Mouse (Mus musculus): ENCODE results near the gene Serpina3j.
"Not testable (repeated sequence)": the region's sequence is repeated elsewhere in the genome, so short reads cannot be mapped to it uniquely, and the experiment has no call there.

The Serpina3j gene

DNA sequence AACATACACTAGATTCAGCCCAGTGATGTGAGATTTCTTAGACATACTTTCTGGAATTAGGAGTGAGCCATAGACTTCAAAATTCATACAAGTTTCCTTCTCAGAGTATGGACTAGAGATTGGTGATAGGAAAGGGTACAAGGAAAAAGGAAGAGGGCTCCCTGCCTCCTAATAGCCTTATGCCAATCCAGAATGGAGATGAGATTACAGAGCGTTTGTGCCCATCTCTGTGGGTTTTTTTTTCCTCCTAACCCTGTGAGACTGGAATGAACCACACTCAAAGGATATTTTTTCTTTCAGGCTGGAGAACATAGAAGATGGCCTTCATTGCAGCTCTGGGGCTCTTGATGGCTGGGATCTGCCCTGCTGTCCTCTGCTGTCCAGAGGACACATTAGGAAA is at the start of gene Serpina3j:
Gene Serpina3j (plus strand): TSS at position 301 of the 400 bp plus-strand sequence.
- TF ChIP-seq GATA4 (IDR thresholded peaks at IDR 0.05; ENCODE audit: insufficient replicate concordance, low read length) = no peak

DNA sequence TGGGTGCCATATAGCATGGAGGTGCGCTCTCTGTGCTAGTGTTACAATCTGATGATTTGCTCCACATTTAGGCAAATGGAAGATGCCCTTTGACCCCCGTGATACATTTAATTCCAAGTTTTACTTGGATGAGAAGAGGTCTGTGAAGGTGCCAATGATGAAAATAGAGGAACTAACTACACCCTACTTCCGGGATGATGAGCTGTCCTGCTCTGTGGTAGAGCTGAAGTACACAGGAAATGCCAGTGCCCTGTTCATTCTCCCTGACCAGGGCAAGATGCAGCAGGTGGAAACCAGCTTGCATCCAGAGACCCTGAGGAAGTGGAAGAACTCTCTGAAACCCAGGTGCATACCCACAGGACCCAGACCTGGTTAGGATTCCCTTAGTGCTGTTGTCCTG is 48.0 kb upstream of the Serpina3j start:
- no peak for TF ChIP-seq GATA4 (IDR thresholded peaks at IDR 0.05; ENCODE audit: insufficient replicate concordance, low read length)

DNA sequence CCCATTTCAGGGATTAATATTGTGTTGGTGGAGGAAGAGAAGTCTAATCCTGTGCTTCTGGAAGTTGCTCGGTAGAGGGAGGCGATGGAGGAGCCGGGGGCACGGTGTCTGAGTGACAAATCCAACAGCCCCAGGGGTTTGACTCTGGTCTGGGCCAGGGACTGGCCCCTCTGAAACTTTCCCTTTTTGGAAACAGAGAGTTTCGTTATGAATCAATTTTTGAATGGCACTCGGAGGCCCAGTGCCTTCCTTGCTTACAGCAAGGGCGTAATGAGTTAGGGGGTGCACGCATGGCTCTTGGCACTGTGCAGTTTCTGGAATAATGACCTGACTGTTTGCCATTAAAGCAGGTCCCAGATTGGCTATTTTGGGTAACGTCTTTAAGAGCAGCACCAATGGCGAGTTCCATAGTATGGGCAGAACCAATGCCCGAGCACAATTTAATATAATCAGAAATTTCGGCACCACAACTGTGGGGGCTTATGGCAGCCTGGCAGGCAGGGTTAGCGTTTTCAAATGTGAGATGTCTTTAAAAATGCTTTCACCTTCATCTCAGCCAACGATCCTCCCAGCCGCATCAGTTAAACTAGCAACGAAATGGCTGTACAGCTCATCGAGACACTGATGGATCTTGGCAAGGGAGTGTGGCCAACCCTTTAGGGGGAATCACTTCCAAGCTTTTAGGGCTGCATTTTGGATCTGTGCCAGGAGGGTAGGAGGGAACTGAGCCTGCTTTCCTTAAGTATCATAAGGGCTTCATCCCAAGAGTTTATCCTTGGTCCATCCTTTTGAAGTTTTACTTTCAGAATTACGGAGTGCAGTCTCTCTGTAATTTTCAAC is 35.9 kb upstream of the Serpina3j start:
- TF ChIP-seq GATA4 (IDR thresholded peaks at IDR 0.05; ENCODE audit: insufficient replicate concordance, low read length) = no peak

DNA sequence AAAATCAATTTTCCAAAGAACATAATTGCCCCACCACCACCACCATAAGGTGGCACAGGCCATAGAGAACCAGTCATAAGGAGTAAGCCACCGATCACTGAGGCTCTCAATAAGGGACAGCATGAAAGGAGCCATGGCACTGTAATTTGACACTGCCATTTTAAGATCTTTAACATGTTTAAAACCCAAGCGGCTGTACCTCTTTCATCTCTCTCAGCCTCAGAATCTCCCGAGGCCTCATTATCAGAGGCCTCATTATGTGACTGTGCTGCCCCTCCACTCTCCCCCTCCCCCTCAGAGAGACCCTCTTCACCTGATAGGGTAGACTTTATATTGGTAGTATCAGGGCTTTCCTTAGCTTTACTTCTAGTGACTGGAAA is 35.3 kb upstream of the Serpina3j start:
- TF ChIP-seq GATA4 (IDR thresholded peaks at IDR 0.05; ENCODE audit: insufficient replicate concordance, low read length) = no peak

DNA sequence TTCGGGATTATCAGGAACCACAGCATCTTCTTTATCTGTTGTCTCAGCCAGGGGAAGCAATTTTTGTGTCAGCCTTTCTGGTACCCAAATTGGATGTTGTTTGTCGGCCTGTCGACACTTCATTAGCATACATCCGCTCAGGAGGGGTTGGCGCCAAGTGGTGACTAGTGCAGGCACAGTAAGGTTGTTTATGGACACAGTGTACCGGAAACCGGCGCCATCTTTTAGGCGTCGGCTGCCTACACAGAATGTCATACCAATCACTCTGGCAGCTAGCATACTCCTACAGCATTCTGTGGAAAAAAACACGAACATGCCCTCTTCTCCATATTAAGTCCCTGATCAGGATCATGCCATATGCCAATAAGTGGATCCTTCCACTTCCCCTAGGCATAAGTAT is 31.0 kb upstream of the Serpina3j start:
- no peak for TF ChIP-seq GATA4 (IDR thresholded peaks at IDR 0.05; ENCODE audit: insufficient replicate concordance, low read length)

DNA sequence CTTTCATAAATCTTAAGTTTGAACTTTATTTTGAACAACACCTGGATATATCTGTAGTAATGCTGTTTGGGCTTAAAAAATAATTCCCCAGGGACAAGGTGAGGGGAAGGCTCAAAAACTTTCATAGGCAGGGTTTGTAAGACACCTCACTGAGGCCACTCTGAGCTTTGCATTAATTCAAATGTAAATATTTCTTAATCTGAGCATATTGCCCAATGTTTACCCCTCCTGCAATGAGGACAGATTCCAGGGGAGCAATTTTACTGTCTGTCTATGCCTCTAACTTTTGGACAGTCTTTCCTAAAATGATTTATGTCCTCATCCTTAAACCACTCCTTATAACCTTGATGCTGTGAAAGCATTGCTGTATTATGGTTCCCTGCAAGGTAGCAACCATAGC is 26.0 kb upstream of the Serpina3j start:
- no peak for TF ChIP-seq GATA4 (IDR thresholded peaks at IDR 0.05; ENCODE audit: insufficient replicate concordance, low read length)

DNA sequence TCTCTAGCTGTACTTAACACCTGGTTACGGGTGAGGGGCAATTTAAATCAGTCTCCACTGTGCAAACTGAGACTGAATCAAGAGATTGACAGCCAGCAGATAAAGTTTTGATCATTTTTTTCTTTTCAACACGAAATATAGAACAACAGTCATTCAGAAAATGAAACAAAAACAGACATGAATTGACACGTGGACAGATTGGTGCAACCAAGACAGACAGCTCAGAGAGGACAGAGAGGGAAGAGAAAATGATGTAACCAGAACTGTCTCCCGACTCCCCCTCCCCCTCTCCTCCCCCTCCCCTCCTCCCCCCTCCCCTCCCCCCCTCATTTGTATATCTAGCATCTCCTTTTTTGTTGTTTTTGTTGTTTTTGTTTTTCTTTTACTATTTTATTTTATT is 24.5 kb upstream of the Serpina3j start:
- TF ChIP-seq GATA4 (IDR thresholded peaks at IDR 0.05; ENCODE audit: insufficient replicate concordance, low read length) = no peak

DNA sequence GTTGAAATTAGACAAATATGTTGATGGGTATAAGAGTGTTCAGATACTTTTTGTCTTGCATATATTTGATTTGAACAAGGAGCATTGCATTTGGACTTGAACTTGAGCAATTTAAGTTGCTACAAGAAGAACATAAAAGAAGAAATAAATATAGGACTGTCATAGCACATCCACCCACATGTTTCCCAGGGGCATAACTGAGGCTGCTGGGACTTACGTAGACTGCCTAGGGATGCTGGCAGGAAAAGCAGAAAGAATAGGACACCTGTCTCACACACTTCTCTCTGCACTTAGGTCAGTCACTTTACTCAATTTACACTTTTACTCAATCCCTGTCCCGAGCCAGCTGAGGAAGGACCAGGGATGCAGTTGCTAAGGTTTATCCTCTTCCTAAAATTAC is 20.4 kb upstream of the Serpina3j start:
- TF ChIP-seq GATA4 (IDR thresholded peaks at IDR 0.05; ENCODE audit: insufficient replicate concordance, low read length) = no peak

DNA sequence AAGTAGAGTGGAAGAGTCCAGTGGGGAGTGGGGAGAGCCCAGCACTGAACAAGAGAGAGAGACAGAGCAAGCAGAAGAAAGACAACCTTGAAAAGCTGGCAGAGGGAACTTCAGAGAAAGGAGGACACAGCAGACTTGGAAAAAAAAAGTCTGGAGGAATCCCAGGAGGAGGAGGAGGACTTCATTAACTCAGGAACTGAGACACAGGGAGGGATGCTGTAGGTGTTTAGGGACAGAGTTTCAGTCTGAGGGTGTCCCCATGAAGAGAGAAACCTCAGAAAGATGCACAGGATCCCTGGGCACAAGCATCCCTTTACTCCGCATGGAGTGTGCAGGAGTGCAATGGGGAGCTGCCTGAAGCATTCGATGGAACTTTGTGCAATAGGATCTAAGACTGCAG is 16.3 kb upstream of the Serpina3j start:
- no peak for TF ChIP-seq GATA4 (IDR thresholded peaks at IDR 0.05; ENCODE audit: insufficient replicate concordance, low read length)

DNA sequence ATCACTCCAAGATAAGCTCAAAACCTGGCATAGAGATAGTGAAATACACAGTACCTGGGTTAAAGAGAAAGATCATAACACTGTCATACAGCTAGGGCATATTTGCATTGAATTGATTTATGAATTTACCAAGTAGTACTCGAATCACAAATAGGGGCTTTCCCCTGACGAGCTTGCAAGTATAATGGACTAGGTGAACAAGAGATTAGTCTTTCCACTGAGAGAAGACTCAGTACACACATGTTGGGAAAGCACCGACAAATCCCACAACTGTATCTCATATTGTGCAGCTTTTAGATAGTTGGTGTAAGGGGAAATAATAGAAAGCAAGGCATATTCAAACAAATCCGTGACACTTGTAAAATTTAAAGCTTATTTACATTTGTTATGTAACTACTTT is 8.4 kb upstream of the Serpina3j start:
- no peak for TF ChIP-seq GATA4 (IDR thresholded peaks at IDR 0.05; ENCODE audit: insufficient replicate concordance, low read length)

DNA sequence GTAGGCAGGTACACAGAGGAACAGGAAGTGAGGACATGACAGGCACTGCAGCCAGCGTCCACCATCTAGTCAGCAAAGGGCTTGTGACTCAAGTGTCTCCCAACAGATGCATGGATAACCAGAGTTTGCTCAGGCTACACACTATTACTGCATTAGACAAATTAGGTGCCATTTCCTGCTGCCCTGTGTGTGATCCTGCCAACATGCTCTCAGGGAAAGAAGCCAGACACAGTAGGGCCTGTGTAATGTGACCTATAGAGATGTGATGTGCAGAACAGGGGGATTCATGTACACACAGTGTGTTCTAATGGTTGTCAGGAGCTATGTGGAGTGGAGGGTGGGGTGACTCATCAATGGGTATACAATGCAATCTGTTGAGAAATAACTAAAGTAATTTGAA is 8.1 kb downstream of the Serpina3j start:
- TF ChIP-seq GATA4 (IDR thresholded peaks at IDR 0.05; ENCODE audit: insufficient replicate concordance, low read length) = no peak

DNA sequence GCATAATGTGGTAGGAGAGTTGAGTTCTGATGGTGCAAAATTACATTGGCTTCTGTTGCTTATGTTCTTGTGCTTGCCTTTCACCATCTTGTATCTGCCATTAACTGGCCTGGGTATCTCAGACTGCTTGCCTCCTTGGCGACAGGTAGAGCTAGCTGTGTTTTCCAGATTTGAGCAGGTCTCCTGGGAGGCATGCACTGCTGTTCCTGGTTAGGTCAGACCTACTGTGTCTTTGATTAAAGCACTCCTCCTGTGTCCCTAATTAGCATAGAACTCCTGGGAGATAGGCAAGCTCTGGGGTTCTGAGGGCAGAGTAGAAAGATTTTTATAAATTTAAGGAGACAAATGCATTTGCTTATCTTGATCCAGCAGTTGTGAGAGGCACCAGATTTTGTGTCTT is 17.3 kb downstream of the Serpina3j start:
- TF ChIP-seq GATA4 (IDR thresholded peaks at IDR 0.05; ENCODE audit: insufficient replicate concordance, low read length) = no peak

DNA sequence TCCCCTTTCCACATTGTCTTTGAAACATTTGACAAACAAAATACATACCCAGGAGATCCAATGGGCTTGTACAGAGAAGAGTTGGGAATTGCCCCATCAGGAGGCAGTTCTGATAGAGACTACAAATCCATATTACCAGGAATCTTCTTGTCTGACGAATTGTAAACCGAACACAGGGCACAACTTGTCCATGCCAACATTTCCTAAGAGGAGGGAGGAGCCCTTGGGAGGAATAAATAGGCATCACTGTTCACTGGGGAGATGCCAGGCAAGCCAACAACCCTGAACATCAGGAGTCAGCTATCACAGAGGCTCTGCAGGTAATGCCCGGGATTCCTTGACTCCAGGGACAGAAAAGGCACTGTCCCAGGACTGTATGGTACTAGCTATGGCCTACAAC is 23.9 kb downstream of the Serpina3j start, which contains the start of the genes Serpina3k and Serpina3m:
Gene Serpina3k (plus strand): TSS at position 261 of the 400 bp plus-strand sequence.
Gene Serpina3m (plus strand): TSS at position 261 of the 400 bp plus-strand sequence.
- not testable (repeated sequence) for TF ChIP-seq GATA4 (IDR thresholded peaks at IDR 0.05; ENCODE audit: insufficient replicate concordance, low read length)

DNA sequence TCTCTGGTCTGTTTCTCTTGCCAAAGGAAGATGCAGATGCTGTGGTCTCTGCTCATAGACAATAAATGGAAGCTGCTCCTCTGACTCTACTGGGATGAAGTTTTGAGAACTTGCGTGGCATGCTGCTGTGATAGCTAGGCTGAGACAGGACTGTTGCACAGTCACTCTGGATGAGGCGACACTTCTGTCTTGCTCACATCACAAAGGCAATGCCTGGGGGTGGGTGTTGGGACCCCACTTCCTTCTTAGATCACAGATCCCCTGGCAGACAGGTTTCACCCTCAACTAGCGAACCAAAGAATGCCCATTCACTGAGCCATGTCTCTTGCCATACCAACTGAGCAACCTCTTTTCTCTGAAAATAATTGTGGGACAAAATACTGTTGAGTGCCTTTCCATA is 24.4 kb downstream of the Serpina3j start:
- no peak for TF ChIP-seq GATA4 (IDR thresholded peaks at IDR 0.05; ENCODE audit: insufficient replicate concordance, low read length)

DNA sequence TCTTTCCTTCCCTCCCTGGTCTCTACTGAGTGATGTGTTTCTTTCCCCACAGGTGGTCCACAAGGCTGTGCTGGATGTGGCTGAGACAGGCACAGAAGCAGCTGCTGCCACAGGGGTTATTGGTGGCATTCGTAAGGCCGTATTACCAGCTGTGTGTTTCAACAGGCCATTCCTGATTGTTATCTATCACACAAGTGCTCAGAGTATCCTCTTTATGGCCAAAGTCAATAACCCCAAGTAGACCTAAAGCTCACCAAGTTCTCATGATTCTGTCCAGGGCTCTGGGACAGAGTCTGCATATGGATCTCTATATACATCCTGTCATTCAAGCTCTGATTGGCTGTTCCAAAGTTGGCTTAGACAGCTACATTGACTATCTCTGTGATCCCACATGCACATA is 30.8 kb downstream of the Serpina3j start:
- no peak; the same call in 1 of the 2 replicates for TF ChIP-seq GATA4 (IDR thresholded peaks at IDR 0.05; ENCODE audit: insufficient replicate concordance, low read length)

DNA sequence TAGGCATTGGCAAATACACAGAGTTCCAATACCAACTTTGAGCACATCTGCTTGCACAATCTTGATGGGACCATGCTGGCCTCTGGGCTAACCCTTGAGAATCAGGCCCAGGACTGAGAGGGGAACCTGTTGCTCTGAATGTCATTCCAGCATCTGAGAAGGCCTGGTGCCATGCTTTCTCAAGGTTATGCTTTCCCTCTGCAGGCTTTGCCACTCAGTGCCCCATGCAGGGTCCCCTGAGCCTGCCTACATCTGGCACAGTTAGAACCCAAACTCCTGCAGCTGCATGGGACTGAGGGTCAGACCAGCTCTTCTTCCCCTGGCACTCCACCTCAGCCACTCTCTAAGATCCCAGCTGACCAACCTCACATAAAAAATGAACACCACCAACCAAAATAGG is 31.4 kb downstream of the Serpina3j start:
- no peak for TF ChIP-seq GATA4 (IDR thresholded peaks at IDR 0.05; ENCODE audit: insufficient replicate concordance, low read length)

DNA sequence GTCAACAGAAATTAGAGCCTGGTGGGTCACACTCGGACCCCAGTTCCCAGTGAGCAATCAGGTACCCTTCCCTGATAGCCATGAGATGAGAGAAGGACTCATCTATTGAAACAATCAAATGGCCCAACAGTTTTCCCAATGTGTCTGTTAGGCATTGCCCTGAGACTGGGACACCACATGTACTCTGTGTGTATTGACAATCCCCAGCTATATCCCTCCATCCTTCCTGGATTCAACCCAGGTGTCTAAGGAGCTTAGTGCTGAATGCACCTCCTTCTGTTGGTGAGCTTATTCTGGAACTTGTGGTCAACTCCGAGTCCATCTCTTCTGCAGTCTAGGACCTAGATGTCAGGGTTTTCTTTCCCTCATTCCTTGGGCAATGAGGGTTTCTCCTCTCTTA is 32.7 kb downstream of the Serpina3j start:
- no peak for TF ChIP-seq GATA4 (IDR thresholded peaks at IDR 0.05; ENCODE audit: insufficient replicate concordance, low read length)

All from liver, adult (tissue).